Mouse (Mus musculus): Measurements from ENCODE around the gene Plscr3.
A peak's percentile ranks its signal among the peaks of the same experiment; 100 is the strongest.

GRCm38 (mm10) chr11:69810280-69810679 lies 35.9 kb upstream of the Plscr3 start:
- peak; percentile 26; the same call in 1 of the 2 replicates for TF ChIP-seq CTCF (IDR thresholded peaks at IDR 0.05; ENCODE audit: low read depth)
- TF ChIP-seq EP300 (IDR thresholded peaks at IDR 0.05; ENCODE audit: low read depth) = no peak
